Mouse (Mus musculus) heart, postnatal 0 days (tissue): ENCODE data around the gene Pik3r6. TPM values are rescaled to one million over a fixed set of nuclear protein-coding genes. Genes with fewer than 3 reads are reported as not detected.

Experiments
- ATAC-seq: fragments of 200-750 bp; cut with Nextera tagmentation; 2 replicates; pipeline ENCODE4 v1.8.0; 2017; ENCODE audit warnings: low read depth, moderate number of reproducible peaks, moderate library complexity; ENCODE audit not compliant: insufficient read depth
- DNase-seq: peaks from one replicate; pipeline ENCODE4 v3.0.0-alpha.2; 2016; ENCODE audit warnings: low spot score
- H3K27ac ChIP-seq: fragments of 300-500 bp; sonication (generic); 2 replicates; pipeline ENCODE4 v1.5.1; 2014; ENCODE audit warnings: low read depth, mild to moderate bottlenecking
- H3K27me3 ChIP-seq: fragments of 300-500 bp; sonication (generic); 2 replicates; pipeline ENCODE4 v1.6.1; 2014; ENCODE audit warnings: low read length, mixed read lengths; ENCODE audit not compliant: control insufficient read depth, insufficient read depth
- H3K36me3 ChIP-seq: fragments of 300-500 bp; sonication (generic); replicated peaks from 2 replicates; pipeline ENCODE4 v1.6.1; 2014; ENCODE audit warnings: low read length, mixed read lengths; ENCODE audit not compliant: control insufficient read depth, insufficient read depth
- H3K4me1 ChIP-seq: fragments of 300-500 bp; sonication (generic); 2 replicates; pipeline ENCODE4 v1.6.1; 2014; ENCODE audit warnings: antibody characterized with exemption; ENCODE audit not compliant: control insufficient read depth, insufficient read depth
- H3K4me2 ChIP-seq: fragments of 300-500 bp; sonication (generic); 2 replicates; pipeline ENCODE4 v1.6.1; 2014; ENCODE audit warnings: low read depth, mild to moderate bottlenecking, low read length, moderate library complexity
- H3K4me3 ChIP-seq: fragments of 300-500 bp; sonication (generic); 2 replicates; pipeline ENCODE4 v1.5.1; 2014; ENCODE audit warnings: low read depth, low read length
- H3K9ac ChIP-seq: fragments of 300-500 bp; sonication (generic); replicated peaks from 2 replicates; pipeline ENCODE4 v1.6.1; 2014; ENCODE audit warnings: low read depth, low read length, mixed read lengths
- H3K9me3 ChIP-seq: fragments of 300-500 bp; sonication (generic); replicated peaks from 2 replicates; pipeline ENCODE4 v1.6.1; 2016; ENCODE audit warnings: low read length; ENCODE audit not compliant: control insufficient read depth
- CTCF ChIP-seq: IDR thresholded peaks from 2 replicates; pipeline ENCODE4 v1.5.1; 2016; ENCODE audit warnings: antibody characterized with exemption, control low read depth, low read depth
- EP300 ChIP-seq: IDR thresholded peaks from 2 replicates; pipeline ENCODE4 v1.6.1; 2016; ENCODE audit warnings: antibody characterized with exemption, low read depth
- WGBS: fragments of 180-500 bp; shearing (Covaris S2); extraction: QIAGEN DNeasy Blood & Tissue Kit; methylation state at CpG from one replicate; pipeline ENCODE4 v1.1.7; 2014; 5-methylcytosine and 5-hydroxymethylcytosine counted together
- polyA plus RNA-seq: library from polyadenylated mRNA; unstranded; fragments of >200 nt; fragmentation: Nextera tagmentation; extraction: Ambion mirVana; gene quantifications from 2 replicates; pipeline ENCODE4 v1.2.1, GENCODE M21; 2015
- total RNA-seq: library from RNA; depleted of rRNA; stranded (reverse); fragments of >200 nt; gene quantifications from 2 replicates; pipeline ENCODE4 v1.2.3, GENCODE M21; 2014; ENCODE audit warnings: low replicate concordance; rRNA removed

The Pik3r6 gene
- total and polyA plus RNA-seq, 2 experiments from 2014 or later, result 5.0 to 8.8 TPM

DNA sequence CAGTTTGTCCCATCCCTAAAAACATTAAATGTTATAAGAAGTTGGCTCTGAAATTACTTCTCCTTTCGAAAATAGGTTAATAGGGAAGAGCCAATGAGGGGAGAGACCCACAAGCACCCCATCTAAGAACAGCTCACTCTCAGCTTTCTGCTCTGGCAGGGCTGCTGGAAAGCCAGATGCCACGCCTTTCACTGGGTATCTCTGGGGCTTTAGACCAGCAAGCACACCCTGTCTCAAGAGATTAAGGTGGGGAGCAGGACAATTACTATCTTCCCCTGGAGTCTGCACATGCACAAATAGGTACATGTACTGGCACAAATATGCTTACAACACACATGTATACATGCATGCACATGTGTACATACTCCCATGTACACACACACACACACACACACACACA is 95.1 kb downstream of the Pik3r6 start:
- H3K36me3 ChIP-seq, result no peaks in the 10 kb centered on the region
- H3K27me3 ChIP-seq, result no peaks in the 10 kb centered on the region
- H3K4me2 ChIP-seq, result no peak overlapping the region
- H3K4me1 ChIP-seq, result peaks cover 36% of the 10 kb centered on the region
- no peak overlapping the region for H3K4me3 ChIP-seq
- no peak overlapping the region for H3K9ac ChIP-seq
- WGBS, result 79% methylated on average over 2 of the region's 2 CpGs
- H3K27ac ChIP-seq, result no peak overlapping the region
- no peak for TF ChIP-seq EP300
- TF ChIP-seq CTCF, result no peak
- no peak for ATAC-seq
- DNase-seq, result no peak
- no peaks in the 10 kb centered on the region for H3K9me3 ChIP-seq

- WGBS, result 14% methylated on average over 6 of the region's 6 CpGs
- no peak overlapping the region for H3K4me3 ChIP-seq
- no peak overlapping the region for H3K9ac ChIP-seq
- no peaks in the 10 kb centered on the region for H3K36me3 ChIP-seq
- H3K4me1 ChIP-seq, result peaks cover 30% of the 10 kb centered on the region
- H3K27ac ChIP-seq, result peak overlapping the region; percentile 81
- no peak overlapping the region for H3K4me2 ChIP-seq
- no peaks in the 10 kb centered on the region for H3K9me3 ChIP-seq
- TF ChIP-seq EP300, result no peak
- no peak for TF ChIP-seq CTCF
- peak; percentile 45 for DNase-seq
- peak; percentile 55 for ATAC-seq
- no peaks in the 10 kb centered on the region for H3K27me3 ChIP-seq
Measured at GRCm38 (mm10) chr11:68600551-68601021, 97.8 kb downstream of the Pik3r6 start.

DNA sequence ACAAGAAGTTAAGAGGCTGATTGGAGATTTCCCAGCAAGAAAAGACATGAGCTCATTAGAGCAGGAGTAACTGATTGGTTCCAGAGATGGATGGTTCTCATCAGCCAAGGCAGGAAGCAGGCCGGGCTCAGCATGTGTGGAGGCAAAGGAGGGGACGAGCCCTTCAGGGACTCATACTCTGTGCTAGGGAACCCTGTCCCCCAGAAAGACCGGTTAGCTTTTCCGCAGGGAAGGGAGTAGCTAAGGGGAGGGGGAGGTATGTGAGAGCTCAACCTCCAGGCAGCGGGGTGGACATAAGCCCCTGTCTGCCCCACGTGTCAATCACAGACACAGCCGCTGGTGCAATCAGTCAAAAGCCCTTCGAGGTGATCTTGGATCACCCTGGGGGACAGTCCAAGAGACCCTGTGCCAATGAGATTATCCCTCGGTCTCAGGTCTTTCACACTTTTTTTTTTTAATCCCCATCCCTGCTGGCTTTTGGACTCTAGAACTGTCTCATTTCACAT is 98.7 kb downstream of the Pik3r6 start:
- no peak overlapping the region for H3K4me3 ChIP-seq
- WGBS, result 23% methylated on average over 9 of the region's 9 CpGs
- H3K36me3 ChIP-seq, result no peaks in the 10 kb centered on the region
- DNase-seq, result peak; percentile 13
- ATAC-seq, result peak; percentile 32; the same call in 1 of the 2 replicates
- no peak overlapping the region for H3K9ac ChIP-seq
- TF ChIP-seq CTCF, result no peak
- H3K27me3 ChIP-seq, result no peaks in the 10 kb centered on the region
- no peak overlapping the region for H3K4me2 ChIP-seq
- peak overlapping the region; percentile 81 for H3K27ac ChIP-seq
- H3K4me1 ChIP-seq, result peaks cover 30% of the 10 kb centered on the region
- no peaks in the 10 kb centered on the region for H3K9me3 ChIP-seq

Other genes with a start within 250 kb of the Pik3r6 start
- 117 and 136 TPM in 2 replicates for gene Ntn1, start 102.2 kb upstream of the Pik3r6 start, total RNA-seq
- gene Ntn1, start 102.2 kb upstream of the Pik3r6 start, polyA plus RNA-seq, result 21.3 and 24.8 TPM in 2 replicates
- 1.5 and 2.0 TPM in 2 replicates for gene Pik3r5, start 70.9 kb upstream of the Pik3r6 start, total RNA-seq
- gene Pik3r5, start 70.9 kb upstream of the Pik3r6 start, polyA plus RNA-seq, result 0.82 and 0.84 TPM in 2 replicates
- gene Mfsd6l, start 53.2 kb downstream of the Pik3r6 start, total RNA-seq, result 0.08 TPM in 1 of 2 replicates, not detected in the other
- 0.08 and 0.27 TPM in 2 replicates for gene Mfsd6l, start 53.2 kb downstream of the Pik3r6 start, polyA plus RNA-seq
- gene Ccdc42, start 84.0 kb downstream of the Pik3r6 start, total RNA-seq, result 1.4 TPM in 1 of 2 replicates, not detected in the other
- 0.45 and 0.55 TPM in 2 replicates for gene Ccdc42, start 84.0 kb downstream of the Pik3r6 start, polyA plus RNA-seq
- 82.8 and 150 TPM in 2 replicates for gene Myh10, start 188.5 kb downstream of the Pik3r6 start, total RNA-seq
- 34.9 and 39.5 TPM in 2 replicates for gene Myh10, start 188.5 kb downstream of the Pik3r6 start, polyA plus RNA-seq